Mouse (Mus musculus) T-helper 1 cell (primary cell): Measurements from ENCODE around the gene B230219D22Rik.
"Not testable (repeated sequence)": the region's sequence is repeated elsewhere in the genome, so short reads cannot be mapped to it uniquely, and the experiment has no call there.

ENCODE experiments used
- in situ Hi-C: fragments of 300-600 bp; cut with MboI, MseI; formaldehyde crosslinking; loops from one replicate; pipeline ENCODE4 v1.15.1; 2025; ENCODE audit warnings: high pct_unique_total_duplicates

B230219D22Rik gene

GRCm38 (mm10) chr13:55692535-55693242 is at the start of gene B230219D22Rik:
Gene B230219D22Rik (plus strand): TSS chr13:55693124.
- in situ Hi-C loops: no loop called here

- in situ Hi-C loops: no loop called here
Measured at GRCm38 (mm10) chr13:55644525-55644924, 48.4 kb upstream of the B230219D22Rik start.

DNA sequence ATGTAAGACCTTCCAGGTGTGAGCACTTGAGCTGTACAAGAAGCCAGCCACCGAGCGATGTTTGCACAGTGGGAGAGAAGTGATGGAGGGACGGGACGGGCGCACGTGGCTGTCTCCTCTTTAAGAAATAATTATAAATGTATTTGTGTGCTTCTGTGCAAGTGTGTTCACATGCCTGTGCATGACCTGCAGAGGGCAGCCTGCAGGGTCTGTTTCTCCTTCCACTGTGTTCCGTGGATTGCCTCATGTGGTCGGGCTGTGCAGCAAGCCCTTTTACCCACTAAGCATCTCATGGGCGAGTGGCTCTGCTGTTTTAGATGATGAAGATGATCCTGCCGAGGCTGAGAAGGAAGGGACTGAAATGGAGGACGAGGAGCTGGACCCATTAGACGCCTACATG is 42.8 kb upstream of the B230219D22Rik start:
- in situ Hi-C loops: loop anchor here (5.0 kb wide), 1 partner anchor 37 kb away; no protein-coding TSS in a partner anchor

- in situ Hi-C loops: loop anchor here (5.0 kb wide), 1 partner anchor 36 kb away; no protein-coding TSS in a partner anchor
Measured at GRCm38 (mm10) chr13:55650980-55651379, 41.9 kb upstream of the B230219D22Rik start.

GRCm38 (mm10) chr13:55668550-55668949 is 24.4 kb upstream of the B230219D22Rik start:
- in situ Hi-C loops: no loop called here

- in situ Hi-C loops: loop anchor here (10.0 kb wide), 1 partner anchor 438 kb away; no protein-coding TSS in a partner anchor
Measured at GRCm38 (mm10) chr13:55672711-55673110, 20.2 kb upstream of the B230219D22Rik start.

DNA sequence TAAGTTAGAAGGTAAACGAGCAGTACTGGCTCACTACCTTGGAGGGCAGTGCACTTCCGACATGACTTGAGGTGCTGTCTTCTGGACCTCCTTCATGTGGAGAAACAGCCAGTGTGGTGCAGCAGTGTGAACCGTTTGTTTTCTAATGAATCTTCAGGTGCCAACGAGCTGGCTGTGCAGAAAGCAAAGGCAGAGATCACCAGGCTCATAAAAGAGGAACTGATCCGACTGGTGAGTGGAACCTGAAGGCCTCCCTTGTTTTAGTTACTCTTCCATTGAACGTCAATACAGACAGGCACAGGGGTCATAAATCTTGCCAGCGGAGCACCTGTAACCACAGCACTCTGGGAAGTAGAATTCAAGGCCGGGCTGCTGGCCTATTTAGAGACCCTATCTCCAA is 15.6 kb upstream of the B230219D22Rik start:
- in situ Hi-C loops: loop anchor here (10.0 kb wide), 1 partner anchor 443 kb away; no protein-coding TSS in a partner anchor

DNA sequence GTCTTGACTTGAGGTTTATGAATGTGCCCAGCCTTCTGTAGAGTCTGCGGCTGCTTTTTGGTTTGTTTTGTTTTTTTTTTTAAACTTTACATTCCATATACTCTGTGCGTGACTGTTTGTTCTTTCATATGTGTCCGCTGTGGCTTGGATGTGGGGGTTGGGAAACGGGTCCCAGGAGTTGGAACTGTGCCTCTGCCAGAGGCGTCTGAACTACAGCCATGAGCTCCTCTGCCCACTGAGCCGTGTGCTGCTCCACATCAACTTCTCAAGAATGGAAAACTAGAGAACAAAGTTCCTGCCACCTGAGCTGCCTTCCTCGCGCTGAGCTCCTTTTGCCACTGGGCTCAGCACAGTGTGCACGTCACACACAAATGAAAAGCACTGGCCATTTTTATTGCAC is 10.7 kb upstream of the B230219D22Rik start:
- in situ Hi-C loops: no loop called here

- in situ Hi-C loops: no loop called here
Measured at GRCm38 (mm10) chr13:55683581-55683980, 9.3 kb upstream of the B230219D22Rik start.

DNA sequence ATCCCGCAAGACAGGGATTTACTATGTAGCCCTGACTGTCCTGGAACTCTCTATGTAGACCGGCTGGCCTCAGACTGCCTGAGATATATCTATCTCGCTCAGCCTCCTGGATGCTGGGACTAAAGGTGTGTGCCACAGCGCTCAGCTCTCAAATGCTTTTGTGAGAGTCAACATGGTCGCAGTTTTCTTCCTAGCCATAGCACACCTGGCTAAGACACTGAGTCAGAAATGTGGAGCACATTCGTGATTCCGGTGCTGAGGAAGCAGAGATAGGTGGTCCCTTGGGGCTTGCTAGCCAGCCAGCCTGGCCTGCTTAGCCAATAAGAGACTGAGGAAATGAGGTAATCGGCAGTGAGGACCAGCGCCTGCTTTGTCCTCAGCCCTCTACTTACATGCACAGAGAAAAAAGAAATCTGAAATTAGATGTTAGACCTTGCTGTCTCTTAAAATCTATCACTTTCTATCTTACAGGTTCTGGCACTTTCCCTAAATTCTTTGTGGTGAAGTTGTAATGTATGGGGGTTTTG is 6.8 kb upstream of the B230219D22Rik start:
- in situ Hi-C loops: loop anchor here (5.0 kb wide), 1 partner anchor 34 kb away; no protein-coding TSS in a partner anchor

DNA sequence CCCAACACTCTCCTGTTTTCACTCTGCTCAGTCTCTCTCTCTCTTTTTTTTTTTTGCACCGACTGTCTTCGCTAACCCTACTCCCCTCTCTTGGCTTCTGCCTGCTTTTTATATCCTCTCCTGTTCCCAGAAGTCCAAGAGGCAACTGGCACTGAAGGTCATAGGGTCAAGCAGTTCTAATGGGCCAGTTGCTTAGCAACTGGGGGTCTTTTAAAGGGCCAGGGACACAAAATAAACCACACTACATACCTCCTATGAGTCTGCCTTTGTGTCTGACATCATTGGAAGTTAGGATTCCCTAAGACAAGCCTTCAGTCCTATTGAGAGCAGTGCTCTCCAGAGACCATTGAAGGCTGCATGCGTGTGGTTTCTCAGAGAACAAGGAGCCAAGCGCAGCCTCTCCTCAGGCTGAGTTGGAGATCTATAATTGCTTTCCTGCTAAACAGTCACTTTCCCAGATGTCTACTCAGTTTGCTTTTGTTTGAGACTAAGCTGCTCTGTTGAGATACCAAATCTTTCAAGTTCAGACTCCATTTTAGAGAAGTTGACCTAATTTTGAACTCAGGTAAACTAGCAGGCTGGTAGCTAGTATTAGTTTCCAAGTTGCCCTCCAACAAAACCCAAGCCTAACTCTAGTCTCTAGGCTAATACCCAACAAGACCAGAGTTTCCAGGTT is 4.9 kb upstream of the B230219D22Rik start:
- in situ Hi-C loops: loop anchor here (5.0 kb wide), 1 partner anchor 36 kb away; no protein-coding TSS in a partner anchor

DNA sequence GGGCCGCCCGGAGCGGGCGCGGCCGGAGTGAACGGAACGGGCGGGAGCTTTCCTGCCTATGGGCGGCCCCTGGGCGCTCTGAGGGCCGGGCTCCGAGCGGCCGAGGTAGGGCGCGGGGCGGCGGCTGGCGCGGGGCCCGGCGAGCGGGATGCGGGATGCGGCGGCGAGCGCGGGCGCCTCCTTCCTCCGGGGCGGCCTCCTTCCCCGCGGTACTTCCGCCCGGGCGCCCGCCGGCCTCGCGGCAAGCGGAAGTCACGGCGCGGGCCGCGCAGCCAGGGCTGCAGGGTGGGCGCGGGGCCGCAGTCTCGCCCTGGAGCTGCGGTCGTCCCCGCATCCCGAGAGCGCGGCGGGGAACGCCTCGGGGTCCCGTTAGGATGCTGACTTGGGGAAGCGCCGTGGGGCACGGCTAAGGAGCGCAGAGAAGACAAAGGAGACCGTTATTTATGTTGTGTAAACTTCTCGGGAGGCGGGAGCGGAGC is 358 bp downstream of the B230219D22Rik start:
- in situ Hi-C loops: no loop called here

GRCm38 (mm10) chr13:55694110-55694509 is 1.2 kb downstream of the B230219D22Rik start:
- in situ Hi-C loops: no loop called here

DNA sequence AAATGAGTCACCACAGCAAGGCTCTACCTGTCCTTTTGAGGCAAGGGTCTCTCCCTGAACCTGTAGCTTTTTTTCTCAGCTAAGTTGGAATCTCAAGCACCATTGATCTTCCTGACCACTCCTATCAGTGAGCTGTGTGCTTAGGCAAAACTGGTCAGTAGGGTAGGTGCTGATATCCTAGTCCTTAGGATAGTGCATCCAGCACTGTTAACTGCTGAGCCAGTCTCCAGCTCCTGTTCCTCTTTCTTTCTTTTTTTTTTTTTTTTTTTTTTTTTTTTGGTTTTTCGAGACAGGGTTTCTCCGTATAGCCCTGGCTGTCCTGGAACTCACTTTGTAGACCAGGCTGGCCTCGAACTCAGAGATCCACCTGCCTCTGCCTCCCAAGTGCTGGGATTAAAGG is 3.1 kb downstream of the B230219D22Rik start:
- in situ Hi-C loops: not testable (repeated sequence)

DNA sequence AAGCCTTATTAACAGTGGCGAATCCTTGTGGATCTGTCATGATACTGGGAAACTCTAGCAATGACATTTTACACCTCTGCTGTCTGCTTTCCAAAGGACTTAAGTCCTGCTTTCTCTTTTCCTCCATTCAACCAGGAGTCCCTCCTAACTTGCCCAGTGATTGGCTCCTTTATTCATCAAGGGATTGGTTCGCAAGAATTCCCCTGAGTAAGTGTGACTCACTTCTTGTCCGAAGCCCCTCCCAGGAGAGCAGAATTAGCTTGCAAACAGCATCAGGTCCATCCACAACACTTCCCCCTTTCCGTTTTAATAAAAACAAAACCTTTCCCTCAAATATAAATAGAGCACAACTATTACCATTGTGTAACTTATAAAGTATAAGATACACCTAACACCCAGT is 11.4 kb downstream of the B230219D22Rik start:
- in situ Hi-C loops: no loop called here

DNA sequence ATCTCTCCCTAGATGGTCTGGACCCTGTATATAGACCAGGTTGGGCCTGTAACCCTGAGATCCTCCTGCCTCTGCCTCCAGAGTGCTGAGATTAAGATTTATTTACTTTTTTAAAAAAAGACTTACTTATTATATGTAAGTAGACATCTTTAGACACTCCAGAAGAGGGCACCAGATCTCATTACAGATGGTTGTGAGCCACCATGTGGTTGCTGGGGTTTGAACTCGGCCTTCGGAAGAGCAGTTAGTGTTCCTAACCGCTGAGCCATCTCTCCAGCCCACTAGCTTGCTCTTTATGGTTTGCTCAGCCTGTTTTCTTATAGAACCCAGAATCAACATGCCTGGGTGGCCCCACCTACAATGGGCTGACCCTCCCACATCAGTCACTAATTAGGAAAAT is 19.9 kb downstream of the B230219D22Rik start:
- in situ Hi-C loops: no loop called here

GRCm38 (mm10) chr13:55714501-55715166 is 21.7 kb downstream of the B230219D22Rik start, which contains the start of gene Txndc15:
Gene Txndc15 (plus strand): TSS chr13:55714650.
- in situ Hi-C loops: no loop called here

- in situ Hi-C loops: no loop called here
Measured at GRCm38 (mm10) chr13:55715167-55715512, 22.2 kb downstream of the B230219D22Rik start.

GRCm38 (mm10) chr13:55715908-55716510 is 23.1 kb downstream of the B230219D22Rik start:
- in situ Hi-C loops: no loop called here

GRCm38 (mm10) chr13:55721516-55721915 is 28.6 kb downstream of the B230219D22Rik start:
- in situ Hi-C loops: no loop called here

- in situ Hi-C loops: no loop called here
Measured at GRCm38 (mm10) chr13:55721995-55722394, 29.1 kb downstream of the B230219D22Rik start.
